Mouse (Mus musculus): Measurements from ENCODE around the gene Sebox. TPM values are rescaled to one million over a fixed set of nuclear protein-coding genes. Genes with fewer than 3 reads are reported as not detected.

The Sebox gene
- not detected for total RNA-seq (2023)

GRCm38 (mm10) chr11:78502909-78503650 is at the start of gene Sebox:
Gene Sebox, plus strand, starts transcription at chr11:78503447.

GRCm38 (mm10) chr11:78465568-78466180 is 37.6 kb upstream of the Sebox start, which contains the start of gene Slc46a1:
Gene Slc46a1, plus strand, starts transcription at chr11:78465697.

GRCm38 (mm10) chr11:78497544-78498522 is 5.4 kb upstream of the Sebox start, which contains the start of gene Sarm1:
Gene Sarm1, minus strand, starts transcription at chr11:78497754.

GRCm38 (mm10) chr11:78499004-78499403 is 4.2 kb upstream of the Sebox start, which contains the start of gene Vtn:
Gene Vtn, plus strand, starts transcription at chr11:78499091.

GRCm38 (mm10) chr11:78512025-78512957 is 9.0 kb downstream of the Sebox start, which contains the start of the genes Tmem199 and Poldip2:
Gene Tmem199, minus strand, starts transcription at chr11:78512172.
Gene Poldip2, plus strand, starts transcription at chr11:78512193.

GRCm38 (mm10) chr11:78536080-78536689 is 32.9 kb downstream of the Sebox start, which contains the start of the genes Tnfaip1 and Ift20:
Gene Tnfaip1, minus strand, starts transcription at chr11:78536332.
Gene Ift20, plus strand, starts transcription at chr11:78536361.

GRCm38 (mm10) chr11:78550168-78551058 is 47.2 kb downstream of the Sebox start, which contains the start of gene Tmem97:
Gene Tmem97, minus strand, starts transcription at chr11:78550777.

Other genes starting within 250 kb of the Sebox start
- 114 TPM for gene 2610507B11Rik, start 241.7 kb upstream of the Sebox start, total RNA-seq (2023)
- gene BC030499, start 212.6 kb upstream of the Sebox start, total RNA-seq (2023), result 3.3 TPM
- 5.6 TPM for gene Spag5, start 201.9 kb upstream of the Sebox start, total RNA-seq (2023)
- gene Aldoc, start 180.5 kb upstream of the Sebox start, total RNA-seq (2023), result 25.8 TPM
- 44.6 TPM for gene Pigs, start 175.0 kb upstream of the Sebox start, total RNA-seq (2023)
- 10.9 TPM for gene Unc119, start 160.0 kb upstream of the Sebox start, total RNA-seq (2023)
- not detected for gene Foxn1, start 116.9 kb upstream of the Sebox start, total RNA-seq (2023)
- gene Slc13a2, start 81.2 kb upstream of the Sebox start, total RNA-seq (2023), result not detected
- 1.0 TPM for gene Slc46a1, start 37.8 kb upstream of the Sebox start, total RNA-seq (2023)
- 2.6 TPM for gene Sarm1, start 5.7 kb upstream of the Sebox start, total RNA-seq (2023)
- gene Vtn, start 4.4 kb upstream of the Sebox start, total RNA-seq (2023), result not detected
- gene Tmem199, start 8.7 kb downstream of the Sebox start, total RNA-seq (2023), result 22.2 TPM
- gene Poldip2, start 8.7 kb downstream of the Sebox start, total RNA-seq (2023), result 31.3 TPM
- gene Tnfaip1, start 32.9 kb downstream of the Sebox start, total RNA-seq (2023), result 12.4 TPM
- 30.7 TPM for gene Ift20, start 32.9 kb downstream of the Sebox start, total RNA-seq (2023)
- gene Tmem97, start 47.3 kb downstream of the Sebox start, total RNA-seq (2023), result 9.2 TPM
- gene Nlk, start 193.9 kb downstream of the Sebox start, total RNA-seq (2023), result 75.9 TPM
- 27.5 TPM for gene Ccnq, start 248.3 kb downstream of the Sebox start, total RNA-seq (2023)

Data from CD8-positive naive resting alpha-beta T cell, adult 57 days (primary cell).